Mouse (Mus musculus) A20 (cell line): Measurements from ENCODE around the gene Mboat7.

Experiments used
- DNase-seq: peaks from one replicate; pipeline ENCODE4 v3.0.0-alpha.2; 2011; ENCODE audit warnings: low read depth, low spot score

The Mboat7 gene

DNA sequence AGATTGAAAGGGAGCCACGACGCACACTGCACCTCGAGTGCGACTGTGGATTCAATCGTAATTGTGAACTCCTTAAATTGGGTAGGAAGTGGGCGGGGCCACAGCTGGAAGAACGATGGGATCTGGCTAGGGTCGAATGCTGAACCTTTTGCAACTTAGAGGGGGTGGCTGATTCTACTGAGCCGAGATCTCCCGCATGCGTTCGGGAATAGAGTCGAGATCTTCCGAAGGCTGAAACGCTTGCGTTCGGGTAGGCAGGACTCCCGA, 419 bp upstream of the Mboat7 start:
- no peak for DNase-seq

DNA sequence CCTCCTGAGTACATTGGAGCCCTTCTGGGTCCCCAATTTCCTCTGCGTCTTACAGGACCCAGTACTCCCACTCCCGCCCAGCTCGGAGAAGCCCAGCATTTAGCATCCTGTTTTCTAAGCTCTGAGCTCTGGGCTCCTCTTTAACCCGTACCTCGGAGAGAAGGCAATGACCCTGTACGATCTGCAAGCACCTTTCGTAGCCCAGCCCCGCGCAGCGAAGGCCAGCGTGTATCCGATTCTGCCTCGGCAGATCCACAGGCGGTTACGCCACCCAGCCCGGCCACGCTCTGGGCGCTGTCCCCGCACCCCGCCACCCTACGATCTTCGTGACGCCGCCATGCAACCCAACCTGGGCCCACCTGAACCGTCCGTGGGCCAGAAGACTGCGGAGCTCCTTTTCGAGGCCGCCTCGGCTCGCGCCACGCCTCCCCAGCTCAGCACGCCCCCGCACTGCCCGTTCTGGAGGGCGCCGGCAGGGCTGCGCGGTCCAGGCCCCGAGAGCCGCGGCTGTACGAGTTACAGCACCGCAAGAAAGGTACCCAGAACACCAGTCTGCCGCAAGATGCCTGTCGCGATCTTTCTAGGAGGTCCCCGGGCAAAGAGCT, 839 bp downstream of the Mboat7 start, which contains the start of gene Tsen34:
TSS of gene Tsen34 (plus strand) at position 482 of the 605 bp plus-strand sequence.
- DNase-seq: no peak

DNA sequence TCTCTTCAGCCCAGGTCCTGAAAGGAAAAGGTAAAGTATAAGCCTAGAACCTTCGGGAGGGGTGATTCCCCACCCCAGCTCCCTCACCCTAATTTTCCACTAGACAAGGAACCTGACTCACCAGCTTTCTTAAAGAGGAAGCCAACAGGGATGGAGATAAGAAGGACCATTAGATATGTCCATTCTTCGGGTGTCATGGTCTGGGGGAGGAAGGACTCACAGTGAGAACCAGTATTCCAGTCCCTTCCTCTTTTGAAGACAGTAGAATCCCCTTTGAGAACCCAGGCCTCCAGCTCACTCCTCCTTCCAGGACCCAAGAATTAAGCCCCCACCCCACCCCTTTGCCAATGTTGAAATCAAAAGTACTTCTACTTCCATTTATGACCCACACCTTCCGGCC, 1.4 kb downstream of the Mboat7 start:
- no peak for DNase-seq

DNA sequence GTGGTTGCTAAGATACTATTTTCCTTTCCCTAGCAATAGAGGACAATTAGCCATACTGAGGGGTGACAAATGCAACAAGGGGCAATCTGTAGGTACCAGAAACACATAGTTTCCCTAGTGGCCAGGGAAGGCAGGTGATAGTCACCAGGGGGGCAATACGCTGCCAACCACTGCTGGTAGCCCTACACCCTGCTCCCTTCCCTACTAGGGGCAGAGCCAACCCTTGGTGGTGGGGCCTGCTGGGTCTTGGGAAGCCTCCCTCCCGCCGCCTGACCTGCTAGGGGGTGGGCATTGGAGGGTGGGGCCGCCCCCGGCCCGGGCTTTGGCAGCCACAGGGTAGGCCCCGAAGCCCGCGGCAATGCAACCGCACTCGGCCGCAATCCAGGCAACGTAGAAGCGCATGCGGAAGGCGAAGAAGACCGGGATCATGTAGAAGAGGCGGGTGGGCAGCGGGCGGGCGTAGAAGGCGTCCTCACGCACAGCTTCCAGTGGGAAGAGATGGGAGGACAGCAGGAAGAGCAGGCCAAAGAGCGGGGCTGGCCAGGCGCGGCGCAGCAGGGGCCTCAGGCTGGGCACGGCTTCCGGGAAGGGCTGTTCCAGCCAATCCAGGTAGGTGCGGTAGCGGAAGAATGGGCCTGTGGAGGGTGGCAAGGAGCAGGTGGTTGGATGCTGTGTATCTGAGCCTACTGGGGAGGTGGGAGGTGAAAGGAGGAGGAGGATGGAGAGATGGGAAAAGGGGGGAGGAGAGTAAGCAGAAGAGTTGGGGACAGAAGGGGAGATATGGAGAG, 7.7 kb downstream of the Mboat7 start:
- DNase-seq: no peak

DNA sequence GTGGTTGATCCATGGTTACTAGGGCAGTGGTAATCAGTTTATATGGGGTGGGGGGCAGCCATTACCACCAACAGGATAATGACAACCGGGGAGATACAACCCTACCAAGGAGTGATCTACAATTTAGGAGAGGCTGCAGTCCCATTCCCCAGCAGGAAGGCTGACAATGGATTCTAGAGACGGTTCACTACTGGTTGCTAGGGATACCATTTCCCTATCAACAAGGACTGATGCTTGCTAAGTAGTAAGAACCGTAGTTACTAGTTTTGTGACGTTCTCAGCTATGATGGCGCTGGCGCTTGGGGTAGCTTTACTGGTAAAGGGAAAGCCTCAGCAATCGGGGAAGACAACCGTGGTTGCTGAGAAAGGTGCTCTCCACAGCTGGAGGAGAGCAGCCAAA, 8.6 kb downstream of the Mboat7 start:
- DNase-seq: no peak

DNA sequence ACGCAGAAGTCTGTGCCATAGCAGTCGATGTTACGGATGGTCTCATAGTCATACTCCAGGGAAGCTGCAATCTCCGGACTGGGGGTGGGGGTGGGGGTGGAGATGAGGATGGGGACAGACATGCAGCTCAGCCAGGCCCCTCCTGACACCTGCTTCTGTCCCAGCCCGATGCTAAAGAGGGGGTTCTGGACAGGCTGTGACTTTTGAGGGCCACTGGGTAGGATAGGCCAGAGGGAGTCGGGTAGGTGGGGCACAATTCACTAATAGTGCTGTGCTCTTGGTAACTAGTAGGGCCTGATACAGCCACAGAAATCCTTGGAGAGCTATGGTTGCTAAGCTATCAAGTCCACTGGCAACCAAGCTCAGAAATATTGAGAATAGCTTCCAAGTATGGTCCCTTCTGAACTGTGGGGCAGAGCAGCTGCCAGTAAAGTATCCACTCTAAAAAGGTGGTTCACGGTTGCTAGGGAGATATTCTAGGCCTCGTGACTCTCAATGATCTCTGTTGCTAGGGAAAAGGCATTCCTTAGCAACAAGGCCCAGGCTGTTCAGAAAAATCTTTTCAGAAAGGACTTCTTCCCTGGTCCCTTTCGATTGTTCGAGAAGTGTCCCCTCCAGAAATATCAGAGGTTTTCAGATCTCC, 9.3 kb downstream of the Mboat7 start:
- DNase-seq: no peak

DNA sequence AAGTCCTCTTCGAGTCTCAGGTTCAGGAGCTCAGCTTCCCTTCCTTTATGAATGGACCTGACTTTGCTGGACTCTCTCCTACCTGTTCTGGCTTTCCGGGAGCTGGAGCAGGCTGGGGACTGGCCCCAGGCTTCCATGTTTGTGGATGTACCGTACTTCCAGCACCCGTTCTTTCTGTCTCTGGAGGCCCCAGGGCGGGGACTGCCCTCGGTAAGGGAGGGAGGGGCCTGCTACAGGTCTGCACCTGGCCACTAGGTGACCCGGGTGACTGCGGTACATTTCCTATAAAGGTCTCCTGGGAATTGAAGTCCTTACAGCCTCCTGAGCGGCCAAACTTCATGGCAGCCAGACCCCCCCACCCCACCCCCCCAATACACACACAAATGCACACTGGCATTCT, 16.0 kb downstream of the Mboat7 start, which contains the start of gene Tmc4:
TSS of gene Tmc4 (minus strand) at position 212 of the 400 bp plus-strand sequence.
- no peak for DNase-seq

DNA sequence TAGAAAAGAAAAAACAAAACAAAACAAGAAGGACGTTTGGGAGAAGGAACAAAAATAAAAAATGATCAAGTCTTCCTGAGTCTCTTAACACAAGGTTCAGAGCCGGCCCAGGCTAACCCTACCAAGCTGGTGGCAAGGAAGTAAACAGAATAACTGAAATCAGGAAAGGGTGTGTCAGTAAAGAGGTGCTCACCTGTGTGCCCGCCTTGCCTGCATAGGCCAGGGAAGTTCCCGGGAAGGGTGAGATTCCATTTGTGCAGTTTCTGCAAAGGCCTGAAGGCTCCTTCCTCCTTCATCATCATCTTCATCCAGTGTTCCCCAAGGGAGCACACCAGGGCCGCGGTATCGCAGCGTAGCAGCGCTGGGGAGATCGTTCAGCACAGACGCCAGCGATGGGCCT, 17.0 kb downstream of the Mboat7 start:
- no peak for DNase-seq

DNA sequence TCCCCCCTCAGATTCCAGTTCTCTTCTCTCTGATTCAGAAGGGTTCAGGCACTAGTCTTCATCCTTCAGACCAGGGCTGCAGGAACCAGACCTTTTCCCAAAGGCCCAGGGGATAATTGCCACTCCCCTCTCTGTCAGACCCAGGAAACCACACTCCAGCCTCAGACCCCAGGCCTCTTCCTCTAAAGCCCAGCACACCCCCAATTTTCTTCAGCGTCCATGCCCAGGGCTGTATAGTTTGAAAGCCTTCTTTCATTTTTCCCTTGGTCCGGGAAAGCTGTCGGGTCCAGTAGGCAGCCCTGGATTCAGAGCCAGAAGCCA, 18.1 kb downstream of the Mboat7 start:
- DNase-seq: no peak

DNA sequence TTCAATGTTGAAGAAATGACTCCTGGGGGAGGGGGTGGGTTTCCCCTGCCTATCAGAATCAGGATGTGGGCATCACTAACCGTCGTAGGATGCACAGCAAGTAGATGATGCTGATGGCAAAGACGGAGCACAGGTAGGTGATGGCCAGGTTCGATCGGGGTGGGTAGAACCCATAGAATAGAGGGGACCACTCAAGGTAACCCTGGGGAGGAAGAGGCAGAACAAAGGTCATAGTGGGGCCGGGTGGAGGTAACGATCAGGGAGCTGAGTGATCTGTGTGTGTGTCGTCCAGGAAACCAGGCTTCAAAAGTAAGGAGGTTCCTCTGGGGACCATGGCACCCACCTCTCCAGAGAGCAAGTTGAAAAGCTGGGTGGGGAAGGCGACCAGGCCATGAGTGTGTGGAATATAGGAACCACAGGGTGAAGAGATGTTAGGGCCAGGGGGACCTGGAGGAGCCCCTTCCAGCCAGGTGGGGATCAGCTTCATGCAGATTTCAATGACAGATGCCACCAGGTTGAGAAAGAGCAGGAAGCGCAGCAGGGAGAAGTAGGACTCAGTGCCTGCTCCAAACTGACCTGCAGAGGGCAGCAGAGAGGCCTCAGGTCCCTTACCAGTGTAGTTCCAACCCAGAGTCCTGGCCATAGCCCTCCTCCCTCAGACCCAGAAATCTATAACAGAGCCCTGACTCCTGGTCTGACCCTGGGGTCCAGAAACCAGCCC, 18.7 kb downstream of the Mboat7 start:
- DNase-seq: peak; percentile 74

DNA sequence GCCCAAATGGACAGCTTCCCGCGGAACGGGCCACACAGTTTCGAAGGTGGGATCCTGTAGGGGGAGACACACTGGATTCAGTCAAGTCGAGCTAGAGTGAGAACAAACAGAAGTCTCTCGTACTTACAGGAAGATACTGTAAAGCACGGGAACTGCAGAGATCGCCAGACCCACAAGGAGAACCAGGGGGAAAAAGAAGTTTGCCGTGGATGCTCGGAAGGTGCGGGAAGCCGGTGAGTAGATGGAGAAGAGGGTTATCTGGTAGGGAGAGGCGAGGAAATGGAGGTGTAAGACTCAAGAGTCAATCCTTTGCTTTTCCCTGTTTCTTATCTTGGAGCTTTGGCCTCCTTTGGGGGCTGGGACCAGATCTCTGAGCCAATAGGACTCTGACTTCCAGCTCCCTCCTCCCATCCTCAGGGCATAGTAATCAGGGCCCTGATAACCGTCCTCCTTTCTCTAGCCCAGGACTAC, 26.4 kb downstream of the Mboat7 start:
- DNase-seq: no peak

DNA sequence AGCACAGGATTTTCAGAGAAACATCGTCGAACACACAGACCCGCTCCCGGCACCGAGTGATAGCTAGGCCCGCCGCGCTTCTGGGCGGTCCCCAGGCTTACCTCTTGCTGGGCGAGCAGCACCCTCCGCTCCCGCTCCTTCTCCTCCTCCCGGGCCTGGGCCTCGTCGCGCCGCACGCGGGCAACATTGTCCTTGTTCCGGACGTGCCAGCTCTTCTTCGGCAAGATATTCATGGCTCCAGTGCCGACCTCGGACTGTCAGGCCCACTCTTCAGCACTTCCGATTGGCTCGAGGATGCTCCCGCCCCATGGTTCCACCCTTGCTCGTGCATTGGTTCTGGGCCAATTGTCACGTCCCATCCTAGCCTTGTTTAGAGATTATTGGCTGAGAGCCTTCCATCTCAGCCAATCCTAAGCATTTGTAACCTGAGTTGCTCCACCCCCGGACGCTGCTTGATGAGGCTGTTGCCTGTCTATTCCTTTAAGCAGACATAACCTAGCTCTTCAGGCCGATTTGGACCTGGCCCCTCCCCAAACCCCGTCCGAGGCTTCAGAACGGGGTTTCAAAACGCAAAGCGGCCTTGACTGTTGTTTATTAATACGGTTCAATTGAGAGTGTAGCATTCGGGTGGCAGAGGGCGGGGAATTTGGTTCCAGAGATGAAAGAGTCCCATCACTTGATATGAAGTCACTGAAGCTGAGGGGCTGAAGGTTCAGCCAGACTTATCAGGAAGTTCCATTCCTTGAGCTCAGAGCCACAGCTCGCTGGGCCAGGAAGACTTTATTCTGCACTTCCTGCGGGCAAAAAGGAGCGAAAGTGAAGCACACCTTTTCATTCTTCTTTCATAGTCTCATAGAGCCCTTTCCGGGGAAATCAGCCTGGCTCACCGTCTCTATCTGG, 27.9 kb downstream of the Mboat7 start, which contains the start of gene Leng1:
TSS of gene Leng1 (minus strand) at position 626 of the 900 bp plus-strand sequence.
- peak; percentile 97 for DNase-seq

DNA sequence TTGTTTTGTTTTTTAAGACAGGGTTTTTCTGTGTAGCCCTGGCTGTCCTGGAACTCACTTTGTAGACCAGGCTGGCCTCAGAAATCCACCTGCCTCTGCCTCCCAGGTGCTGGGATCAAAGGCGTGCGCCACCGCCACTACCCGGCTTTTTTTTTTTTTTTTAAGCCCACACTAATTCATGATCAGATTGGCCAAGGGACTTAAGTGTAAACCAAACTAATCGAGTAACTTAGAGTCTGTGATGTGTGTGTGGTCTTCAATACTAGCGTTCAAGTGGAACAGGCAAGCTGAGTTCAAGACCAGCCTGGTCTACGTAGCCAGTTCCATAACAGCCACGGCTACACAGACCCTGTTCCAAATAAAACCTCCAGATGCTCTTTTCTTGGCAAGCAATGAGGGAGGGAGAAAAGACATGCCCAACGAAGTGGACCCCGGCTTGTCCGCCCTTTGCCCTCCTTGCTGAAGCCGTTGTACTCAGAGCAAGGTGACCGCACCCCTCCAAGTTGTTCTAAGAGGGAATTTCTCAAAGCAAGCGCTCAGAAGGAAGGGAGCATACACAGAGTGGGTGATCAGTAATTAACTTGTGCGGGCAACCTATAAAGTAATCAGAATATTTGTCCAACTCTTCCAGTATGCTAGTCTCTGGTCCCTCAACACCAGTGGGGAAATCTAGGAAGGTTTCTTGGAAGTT, 28.7 kb downstream of the Mboat7 start:
- no peak for DNase-seq

DNA sequence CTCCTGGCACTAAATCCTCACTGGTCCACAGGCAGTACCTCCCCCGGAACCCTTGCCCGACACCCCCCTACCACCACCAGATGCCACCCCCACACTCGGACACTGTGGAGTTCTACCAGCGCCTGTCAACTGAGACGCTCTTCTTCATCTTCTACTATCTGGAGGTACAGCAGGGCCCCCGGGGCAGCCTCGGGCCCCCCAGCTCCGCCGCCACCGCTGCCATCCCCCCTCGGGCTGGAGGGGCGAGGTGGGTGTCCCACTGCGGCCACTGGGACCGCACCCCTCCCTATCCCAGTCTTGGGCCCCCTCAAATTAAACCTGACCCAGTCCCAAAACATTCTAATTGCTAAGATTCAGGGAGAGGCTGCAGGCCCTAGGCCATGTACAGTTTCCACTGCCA, 34.7 kb downstream of the Mboat7 start:
- no peak for DNase-seq

DNA sequence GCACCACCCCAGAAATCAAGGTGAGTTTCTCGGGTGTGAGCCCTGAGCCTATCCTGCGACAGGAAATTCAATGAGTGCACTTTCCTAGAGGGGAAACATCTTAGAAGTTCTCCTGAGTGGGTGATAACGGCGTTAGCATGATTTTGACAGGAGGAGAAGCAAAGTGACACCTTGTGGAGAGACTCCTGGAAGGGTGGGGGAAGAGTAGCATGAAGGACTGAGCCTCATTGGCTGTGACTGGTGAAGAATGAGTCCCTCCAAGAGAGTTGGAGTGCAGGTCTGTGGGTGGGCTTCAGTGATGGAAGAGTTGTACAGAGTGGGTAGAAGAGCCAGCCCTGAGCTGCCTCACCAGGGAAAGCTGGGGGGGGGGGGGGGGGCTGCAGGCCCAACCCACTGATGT, 36.4 kb downstream of the Mboat7 start:
- DNase-seq: no peak

DNA sequence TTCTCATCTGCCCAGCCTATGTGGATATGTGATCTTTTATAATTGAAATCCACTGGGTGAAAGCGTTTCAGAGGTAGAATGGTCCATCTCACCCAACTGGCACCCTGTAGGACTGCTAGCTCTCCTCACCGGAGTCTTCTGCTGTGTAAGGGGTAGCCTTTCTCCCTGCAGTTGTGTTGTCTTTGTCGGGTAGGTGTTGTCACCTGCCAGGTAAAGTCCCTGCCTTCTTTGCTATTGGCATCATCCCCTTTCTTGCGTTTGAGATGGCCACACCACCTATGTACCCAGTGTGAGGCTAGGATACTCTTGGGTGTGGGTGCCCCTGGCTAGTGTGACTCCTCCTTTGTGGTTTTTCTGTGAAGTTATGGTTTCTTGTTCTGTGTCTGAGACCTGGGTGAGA, 46.7 kb downstream of the Mboat7 start:
- no peak for DNase-seq

DNA sequence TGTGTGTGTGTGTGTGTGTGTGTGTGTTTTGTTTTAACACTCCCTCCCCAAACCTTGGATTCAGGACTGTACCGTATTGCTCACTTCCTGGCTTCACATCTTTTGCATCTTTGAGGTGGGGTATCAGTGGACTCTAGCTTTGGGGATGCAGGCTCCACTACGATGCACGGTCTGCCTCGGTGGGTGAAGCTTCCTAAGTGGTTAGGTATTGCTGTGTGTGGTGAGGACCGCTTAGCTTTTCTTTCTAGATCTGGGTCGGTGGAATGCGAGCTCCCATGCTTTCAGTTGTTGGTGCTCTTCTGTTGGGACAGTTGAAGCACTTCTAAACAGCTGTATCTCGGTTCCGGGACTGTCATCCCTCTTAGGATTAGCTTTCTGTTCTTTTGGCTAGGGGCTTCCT, 47.1 kb downstream of the Mboat7 start:
- no peak for DNase-seq

DNA sequence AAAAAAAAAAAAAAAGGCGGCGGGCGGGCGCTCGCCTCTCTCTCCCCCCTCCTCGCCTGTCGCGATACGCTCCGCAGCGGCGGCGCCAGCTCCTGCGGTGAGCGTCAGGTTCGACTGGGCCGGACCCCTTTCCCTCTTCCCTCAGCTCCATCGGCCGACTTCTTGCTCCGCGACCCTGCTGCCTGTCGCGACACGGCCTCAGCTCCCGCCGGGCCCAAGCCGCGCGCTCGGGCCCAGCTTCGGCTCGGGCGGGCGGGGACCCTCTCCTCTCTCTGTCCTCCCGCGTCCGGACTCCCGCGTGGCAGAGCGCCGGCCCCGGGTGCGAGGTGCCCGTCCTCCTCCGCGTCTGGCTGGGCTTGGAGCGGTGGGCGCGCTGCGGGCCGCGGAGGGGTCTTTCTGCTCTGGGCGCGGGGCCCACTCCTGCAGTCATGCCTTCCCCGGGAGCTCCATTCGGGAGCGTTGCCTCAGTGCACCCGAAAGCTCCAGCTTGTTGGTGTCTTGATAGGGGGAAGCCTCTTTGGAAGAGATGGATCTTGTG, 47.8 kb downstream of the Mboat7 start:
- DNase-seq: no peak

DNA sequence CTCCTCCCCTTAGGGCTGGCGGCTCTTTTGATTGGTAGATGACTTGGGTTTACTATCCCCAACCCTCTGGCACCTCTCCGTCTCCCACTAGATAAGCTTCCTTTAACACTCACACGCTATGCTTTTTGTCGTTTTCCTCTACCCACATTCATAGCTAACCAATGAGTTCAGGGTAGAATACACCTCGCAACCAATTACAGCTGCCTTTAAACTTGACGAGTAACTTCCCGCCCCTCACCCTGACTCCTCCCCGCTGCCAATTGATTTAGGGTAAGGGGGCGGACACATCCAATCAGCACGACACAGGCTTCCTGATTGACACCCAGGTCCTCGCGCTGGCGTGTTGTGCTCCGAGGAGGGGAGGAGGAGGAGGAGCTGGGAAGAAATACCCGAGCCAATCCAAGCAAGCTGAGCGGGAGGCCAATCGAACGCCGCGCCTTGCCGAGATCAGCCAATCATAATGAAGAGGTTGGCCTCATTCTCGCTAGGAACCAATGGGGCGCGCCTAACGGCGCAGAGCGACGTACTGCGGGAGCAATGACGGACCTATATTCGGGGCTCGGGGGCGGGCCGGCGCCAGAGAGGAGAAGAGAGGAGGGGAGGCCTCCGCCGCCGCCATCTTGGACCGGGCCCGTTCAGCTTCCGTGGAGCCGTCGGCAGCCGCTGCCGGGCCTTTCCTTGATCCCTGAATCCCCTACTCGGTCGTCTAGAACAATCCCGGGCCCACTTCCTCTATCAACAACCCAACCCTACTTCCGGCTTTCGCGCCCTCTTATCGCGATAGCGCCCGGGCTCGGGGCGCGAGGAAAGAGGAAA, 48.4 kb downstream of the Mboat7 start, which contains the start of gene Cnot3:
TSS of gene Cnot3 (plus strand) at position 597 of the 816 bp plus-strand sequence.
- peak; percentile 99 for DNase-seq

DNA sequence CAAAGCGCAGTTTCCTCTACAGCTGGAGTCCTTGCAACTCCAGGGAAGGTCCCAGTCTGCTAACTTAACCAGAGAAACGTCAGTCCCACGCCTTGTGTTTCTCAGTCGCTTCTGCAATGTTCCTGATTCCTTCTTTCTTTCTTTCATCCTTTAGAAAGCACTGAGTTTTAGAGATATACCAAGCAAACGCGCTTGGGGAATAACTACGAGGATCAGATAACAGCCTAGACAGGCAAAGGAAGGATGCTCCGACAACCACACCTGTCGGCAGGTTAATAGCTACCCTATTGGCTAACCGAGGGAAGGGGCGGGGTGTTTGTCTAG, 49.0 kb downstream of the Mboat7 start:
- DNase-seq: no peak
